Mouse (Mus musculus) cortical plate, adult 2 months (tissue): ENCODE data around the gene Gpr12.

ENCODE experiments used
- CTCF ChIP-seq: fragments of 200-500 bp; IDR thresholded peaks from 2 replicates; pipeline ENCODE4 v1.5.1; 2011; ENCODE audit warnings: mild to moderate bottlenecking, control low read depth, low read length; ENCODE audit not compliant: insufficient read depth; ENCODE audit errors: extremely low read depth
- POLR2A ChIP-seq: fragments of 200-500 bp; IDR thresholded peaks from 2 replicates; pipeline ENCODE4 v1.6.1; 2011; ENCODE audit warnings: mild to moderate bottlenecking, low read length, control low read depth; ENCODE audit not compliant: insufficient read depth; ENCODE audit errors: extremely low read depth

DNA sequence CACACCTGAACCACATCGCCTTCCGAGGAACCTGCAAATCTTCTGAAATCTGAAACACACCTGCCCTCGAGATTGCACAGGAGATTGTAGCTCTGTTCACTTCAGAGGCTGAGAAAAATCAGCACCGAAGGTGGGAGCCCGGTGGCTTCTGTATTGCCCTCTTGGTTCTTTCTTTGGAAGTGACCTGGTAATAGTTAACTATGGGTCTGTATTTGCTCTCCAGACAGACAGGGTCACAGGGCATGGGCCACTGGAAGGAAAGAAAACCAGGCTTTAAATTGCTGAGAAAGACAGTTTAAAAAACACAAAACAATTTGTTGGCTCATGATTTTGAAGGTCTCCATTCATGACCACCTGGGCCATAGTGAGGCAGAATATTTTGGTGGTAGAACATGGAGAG lies 14.9 kb upstream of the Gpr12 start:
- no peak for TF ChIP-seq POLR2A
- TF ChIP-seq CTCF: no peak
